Comparison of ENCODE assay signal across 27 mouse cellular contexts in genomic region chr1:151659636-151660035, GRCm38 (mm10).
"Had no signal": no experiment of that assay in that cellular context is flagged by ENCODE, and none has a peak within 500 bp of the region (broad histone marks: within the 10 kb centered on the region; RNA-seq: fewer than 3 reads in every experiment).

No protein-coding gene starts in this region.

- H3K4me3 ChIP-seq: heart, adult 2 months; heart, embryonic 13.5 days; heart, embryonic 15.5 days; hindbrain, embryonic 10.5 days; hindbrain, embryonic 12.5 days; intestine, embryonic 15.5 days; kidney, embryonic 15.5 days; layer of hippocampus, adult 2 months; left cerebral cortex, adult 2 months; limb, embryonic 10.5 days; limb, embryonic 12.5 days; liver, embryonic 13.5 days; liver, embryonic 15.5 days had no signal

- H3K9ac ChIP-seq: heart, embryonic 13.5 days; heart, embryonic 15.5 days; hindbrain, embryonic 12.5 days; hindbrain, embryonic 14.5 days; intestine, embryonic 15.5 days; kidney, embryonic 15.5 days; limb, embryonic 12.5 days; liver, embryonic 13.5 days; liver, embryonic 15.5 days had no signal

- H3K4me1 ChIP-seq: hindbrain, embryonic 10.5 days; intestine, embryonic 15.5 days; limb, embryonic 10.5 days; limb, embryonic 12.5 days had no signal

- DNase-seq: gastrocnemius, postnatal 14 days; heart, adult 2 months; heart, postnatal 14 days; heart, postnatal 4 days; kidney, adult 2 months; kidney, adult 9 months; kidney, postnatal 25 days; kidney, postnatal 4 days; liver; liver, embryonic 13.5 days had no signal

- H3K27me3 ChIP-seq: heart, embryonic 13.5 days; heart, embryonic 15.5 days; hindbrain, embryonic 12.5 days; intestine, embryonic 15.5 days; kidney, embryonic 15.5 days; limb, embryonic 12.5 days; liver, embryonic 13.5 days; liver, embryonic 15.5 days had no signal

- H3K36me3 ChIP-seq: heart, embryonic 13.5 days; heart, embryonic 15.5 days; hindbrain, embryonic 10.5 days; hindbrain, embryonic 12.5 days; intestine, embryonic 15.5 days; kidney, embryonic 15.5 days; limb, embryonic 10.5 days; limb, embryonic 12.5 days; liver, embryonic 13.5 days; liver, embryonic 15.5 days had no signal

- H3K27ac ChIP-seq: heart, embryonic 13.5 days; heart, embryonic 15.5 days; hindbrain, embryonic 10.5 days; hindbrain, embryonic 12.5 days; hindbrain, embryonic 14.5 days; intestine, embryonic 15.5 days; kidney, embryonic 15.5 days; layer of hippocampus, adult 2 months; left cerebral cortex, adult 2 months; limb, embryonic 10.5 days; limb, embryonic 12.5 days; liver, embryonic 13.5 days; liver, embryonic 15.5 days had no signal

- ATAC-seq: hindbrain, embryonic 16.5 days; inflammation-experienced regulatory T-cells, adult 6 months; intestine, postnatal 0 days had no signal

- H3K4me2 ChIP-seq: heart, embryonic 11.5 days; heart, embryonic 13.5 days; heart, embryonic 15.5 days; hindbrain, embryonic 12.5 days; hindbrain, embryonic 14.5 days; intestine, embryonic 15.5 days; kidney, embryonic 15.5 days; limb, embryonic 12.5 days; liver, embryonic 11.5 days; liver, embryonic 13.5 days; liver, embryonic 15.5 days had no signal

- H3K9me3 ChIP-seq: heart, embryonic 13.5 days; heart, embryonic 15.5 days; hindbrain, embryonic 10.5 days; hindbrain, embryonic 12.5 days; intestine, embryonic 15.5 days; kidney, embryonic 15.5 days; limb, embryonic 10.5 days; limb, embryonic 12.5 days; liver, embryonic 13.5 days; liver, embryonic 15.5 days had no signal
